Mouse (Mus musculus): ENCODE results near the gene Ifitm5.

- TF ChIP-seq CTCF (IDR thresholded peaks at IDR 0.05; ENCODE audit: extremely low read depth, insufficient read depth, insufficient read length, insufficient replicate concordance) = no peak
- TF ChIP-seq POLR2A (IDR thresholded peaks at IDR 0.05; ENCODE audit: low read depth, low read length) = no peak
These were observed 5.3 kb upstream of the Ifitm5 start for GRCm38 (mm10) chr7:140955342-140955741.
